Mouse (Mus musculus) left cerebral cortex, adult 8-10 months (tissue): ENCODE results near the gene Chrdl1. TPM values are rescaled to one million over a fixed set of nuclear protein-coding genes. Genes with fewer than 3 reads are reported as not detected.

ENCODE experiments used
- DNase-seq, 2 experiments: peaks; one replicate each; pipeline ENCODE4 v3.0.0; 2022; ENCODE audit warnings: low spot score in 2 of 2
- total RNA-seq, 4 experiments: library from RNA; stranded (reverse); gene quantifications; 2 replicates each; pipeline ENCODE4 v1.2.4; 2022

Gene Chrdl1
- total RNA-seq = 10 to 100 TPM; 11.9 to 16.3 (median 15.2) TPM

DNA sequence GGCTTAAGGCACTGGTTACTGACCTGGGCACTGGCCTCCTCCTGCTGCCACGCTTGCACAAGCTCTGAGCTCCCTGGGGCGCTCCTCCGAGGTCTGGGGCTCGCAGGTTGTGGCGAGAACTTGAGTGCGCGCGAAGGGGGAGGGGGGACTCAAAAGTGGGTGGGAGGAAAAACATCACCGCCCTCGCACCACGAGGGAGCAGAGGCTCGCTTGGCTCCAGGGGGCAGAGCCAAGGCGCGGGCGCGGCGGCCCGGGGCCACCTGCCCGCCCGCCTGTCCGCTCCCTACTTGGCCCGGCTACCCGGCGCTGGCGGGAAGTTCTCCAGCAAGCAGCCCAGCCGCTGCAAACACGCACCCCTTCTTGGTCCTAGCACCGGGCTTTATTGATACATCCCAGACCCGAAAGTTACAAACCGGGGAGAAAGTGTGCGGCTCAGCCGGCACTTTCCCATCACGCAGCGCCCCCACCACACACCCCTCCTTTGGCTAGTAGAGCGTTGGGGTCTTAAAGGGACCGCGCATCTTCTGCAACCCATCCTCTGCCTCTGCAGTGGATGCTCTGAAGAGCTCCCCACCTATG is at the start of gene Chrdl1:
Gene Chrdl1, minus strand, starts transcription at position 472 of the 579 bp plus-strand sequence.
- DNase-seq = no peak

DNA sequence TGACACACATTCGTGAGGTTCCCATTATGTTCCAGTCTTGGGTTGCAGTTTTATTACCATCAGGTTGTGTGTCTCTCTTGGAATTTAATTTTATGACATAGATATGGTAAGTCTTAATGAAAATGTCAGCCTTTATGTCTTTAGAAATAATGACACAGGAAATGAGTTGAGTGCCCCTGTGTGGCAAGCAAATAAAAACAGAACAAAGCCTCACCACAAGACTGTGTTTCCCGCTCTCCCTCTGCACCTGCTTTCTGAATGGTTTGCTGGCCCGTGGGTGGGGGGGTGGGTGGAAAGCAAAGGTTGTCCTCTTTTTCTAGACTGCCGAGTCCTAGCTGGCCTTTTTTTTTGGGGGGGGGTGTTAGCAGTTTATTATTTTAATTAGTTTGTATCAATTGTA is 48.6 kb upstream of the Chrdl1 start:
- DNase-seq = no peak

DNA sequence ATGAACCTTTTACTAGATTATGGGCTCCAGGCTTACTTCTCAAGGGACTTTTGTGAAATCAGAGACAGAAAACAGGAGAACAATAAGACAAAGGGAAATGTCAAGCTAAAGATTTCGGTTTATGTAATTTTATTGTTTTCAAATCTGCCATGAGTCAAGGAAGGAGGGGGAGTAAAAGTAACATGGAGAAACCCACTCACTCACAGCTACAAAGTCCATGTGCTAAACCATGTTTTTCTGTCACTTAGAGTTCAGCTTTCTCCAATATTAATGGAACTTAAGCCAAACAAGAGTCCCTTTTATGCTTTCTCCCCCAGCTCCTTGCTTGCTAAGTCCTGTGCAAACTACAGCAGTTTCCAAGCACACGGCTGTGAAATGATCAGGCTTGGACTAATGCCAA is 10.5 kb upstream of the Chrdl1 start:
- no peak for DNase-seq

GRCm38 (mm10) chrX:143366256-143366959 is 27.7 kb downstream of the Chrdl1 start:
- no peak for DNase-seq

GRCm38 (mm10) chrX:143347227-143347626 is 46.8 kb downstream of the Chrdl1 start:
- DNase-seq = no peak

GRCm38 (mm10) chrX:143346739-143347138 is 47.3 kb downstream of the Chrdl1 start:
- DNase-seq = no peak

GRCm38 (mm10) chrX:143344509-143345495 is 49.3 kb downstream of the Chrdl1 start:
- no peak for DNase-seq

- DNase-seq = no peak
Observed at GRCm38 (mm10) chrX:143338156-143338555, 55.9 kb downstream of the Chrdl1 start.

GRCm38 (mm10) chrX:143337561-143337960 is 56.5 kb downstream of the Chrdl1 start:
- DNase-seq = no peak

- no peak for DNase-seq
Observed at GRCm38 (mm10) chrX:143336661-143337060, 57.4 kb downstream of the Chrdl1 start.

- DNase-seq = no peak
Observed at GRCm38 (mm10) chrX:143335846-143336245, 58.2 kb downstream of the Chrdl1 start.

DNA sequence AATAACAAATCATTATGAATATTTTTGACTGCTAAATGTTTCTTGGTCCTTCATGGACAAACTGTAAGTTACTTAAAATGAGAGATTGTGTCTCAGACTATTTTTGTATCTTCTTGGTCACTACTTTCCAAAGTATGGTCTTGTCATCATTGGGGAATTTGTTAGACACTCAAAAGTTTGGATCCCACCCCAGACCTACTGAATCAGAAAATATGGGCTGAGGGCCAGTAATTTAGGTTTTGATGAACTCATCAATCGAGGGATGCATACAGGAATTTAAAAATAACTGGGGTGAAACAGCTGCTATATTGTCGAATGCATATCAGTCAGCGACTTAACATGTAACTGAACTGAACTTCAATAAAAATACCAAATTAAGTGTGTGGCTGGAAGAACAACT is 80.9 kb downstream of the Chrdl1 start:
- DNase-seq = no peak

- no peak for DNase-seq
Observed at GRCm38 (mm10) chrX:143294726-143295125, 99.3 kb downstream of the Chrdl1 start.

DNA sequence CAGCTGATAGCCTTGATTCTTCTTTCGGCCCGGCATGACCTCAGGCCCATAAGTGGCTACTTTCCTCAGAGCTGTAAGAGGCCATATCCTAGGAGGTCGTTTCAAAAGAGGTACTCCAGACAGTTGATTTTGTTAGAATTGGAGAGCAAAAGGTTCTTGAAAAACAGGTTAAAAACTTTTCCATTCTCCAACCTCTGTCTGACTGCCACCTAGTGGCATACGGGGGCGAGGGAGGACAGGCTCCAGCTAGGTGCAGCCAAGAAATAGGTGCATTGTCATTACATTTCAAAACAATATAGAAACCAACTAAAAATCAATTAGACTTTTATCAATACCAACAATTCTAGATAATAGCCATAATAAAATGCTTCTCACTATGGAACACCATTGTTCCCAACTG is 118.9 kb downstream of the Chrdl1 start:
- no peak for DNase-seq

DNA sequence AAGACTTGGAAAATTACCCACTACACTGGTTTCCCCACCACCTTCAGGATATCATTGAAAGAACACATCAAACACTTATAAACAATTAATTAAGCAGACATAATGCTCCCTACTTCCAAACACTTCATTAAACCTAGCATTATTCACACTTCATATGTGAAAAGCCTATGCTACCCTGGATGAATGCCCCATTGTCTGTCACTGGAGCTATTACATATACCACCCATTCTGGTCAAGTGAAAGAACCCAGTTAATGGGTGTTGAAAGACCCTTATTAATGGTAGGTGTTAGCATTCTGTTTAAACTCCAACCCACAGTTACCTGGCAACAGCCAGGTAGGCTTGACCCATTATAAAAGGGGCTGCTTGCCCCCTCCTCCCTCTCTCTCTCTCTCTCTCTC is 143.4 kb downstream of the Chrdl1 start:
- no peak for DNase-seq

Other genes with a start within 250 kb of the Chrdl1 start
- gene Pak3, start 124.3 kb upstream of the Chrdl1 start, total RNA-seq = 100 to 1,000 TPM; 118 to 130 (median 126) TPM